ENCODE assay signal across 16 mouse cellular contexts in genomic region chr9:119610563-119611166, GRCm38 (mm10). TPM values are rescaled to one million over a fixed set of nuclear protein-coding genes. Genes with fewer than 3 reads are reported as not detected.
"Had no signal": no experiment of that assay in that cellular context is flagged by ENCODE, and none has a peak within 500 bp of the region (broad histone marks: within the 10 kb centered on the region; RNA-seq: fewer than 3 reads in every experiment).

No protein-coding gene starts in this region.

- H3K9me3 ChIP-seq: lung, embryonic 15.5 days; midbrain, embryonic 13.5 days; midbrain, embryonic 15.5 days; neural tube, embryonic 12.5 days had no signal

- H3K9ac ChIP-seq: lung, embryonic 15.5 days; midbrain, embryonic 13.5 days; midbrain, embryonic 15.5 days; neural tube, embryonic 12.5 days had no signal

- H3K4me1 ChIP-seq: lung, embryonic 15.5 days; megakaryocyte, embryonic 14.5 days; midbrain, embryonic 13.5 days; midbrain, embryonic 15.5 days; neural tube, embryonic 12.5 days had no signal

- H3K4me3 ChIP-seq: lung, embryonic 15.5 days; megakaryocyte, embryonic 14.5 days; midbrain, embryonic 13.5 days; midbrain, embryonic 15.5 days; neural tube, embryonic 12.5 days had no signal

- H3K27ac ChIP-seq: lung, embryonic 15.5 days; macrophage; midbrain, embryonic 13.5 days; midbrain, embryonic 15.5 days; neural tube, embryonic 12.5 days had no signal

- H3K36me3 ChIP-seq: lung, embryonic 15.5 days; midbrain, embryonic 13.5 days; midbrain, embryonic 15.5 days; neural tube, embryonic 12.5 days had no signal

- H3K27me3 ChIP-seq: lung, embryonic 15.5 days; megakaryocyte, embryonic 14.5 days; midbrain, embryonic 13.5 days; midbrain, embryonic 15.5 days; neural tube, embryonic 12.5 days had no signal

- DNase-seq: lung, adult 2 months; lung, postnatal 14 days; lung, postnatal 36 days; right cerebral cortex, postnatal 14 days; thymus, adult 18-20 months; thymus, postnatal 14 days; thymus, postnatal 36 days had no signal

RNA-seq across cellular contexts. Expression of gene Scn5a, which starts 31.8 kb away (rescaled TPM):
- total RNA-seq: megakaryocyte progenitor cell, adult 5-6 weeks; monocyte, adult 5-6 weeks; neutrophil, adult 5-6 weeks had no signal
- polyA plus RNA-seq: macrophage had no signal
